Mouse (Mus musculus) ES-Bruce4 (cell line): ENCODE results near the gene Rxfp4. TPM values are rescaled to one million over a fixed set of nuclear protein-coding genes. Genes with fewer than 3 reads are reported as not detected.

Experiments used
- H3K27ac ChIP-seq: 2 replicates; pipeline ENCODE4 v1.5.1; 2012; ENCODE audit warnings: low read length, inconsistent platforms; ENCODE audit not compliant: insufficient read depth
- H3K27me3 ChIP-seq: 2 replicates; pipeline ENCODE4 v1.6.1; 2012; ENCODE audit warnings: mild to moderate bottlenecking, low read length, inconsistent platforms; ENCODE audit not compliant: control insufficient read depth, poor library complexity, insufficient read depth, severe bottlenecking
- H3K36me3 ChIP-seq: 2 replicates; pipeline ENCODE4 v1.6.1; 2012; ENCODE audit warnings: inconsistent platforms, mild to moderate bottlenecking, low read length, moderate library complexity; ENCODE audit not compliant: control insufficient read depth, poor library complexity, insufficient read depth, severe bottlenecking
- H3K4me1 ChIP-seq: one replicate; pipeline ENCODE4 v1.8.1; 2011; ENCODE audit warnings: low read length; ENCODE audit not compliant: control insufficient read depth, insufficient read depth
- H3K4me3 ChIP-seq: 2 replicates; pipeline ENCODE4 v1.5.1; 2011; ENCODE audit warnings: low read depth, mild to moderate bottlenecking, low read length
- H3K9ac ChIP-seq: 2 replicates; pipeline ENCODE4 v1.6.1; 2012; ENCODE audit warnings: low read depth, mild to moderate bottlenecking, inconsistent platforms; ENCODE audit not compliant: poor library complexity, severe bottlenecking
- H3K9me3 ChIP-seq: replicated peaks from 2 replicates; pipeline ENCODE4 v1.6.1; 2012; ENCODE audit warnings: mild to moderate bottlenecking, low read length, inconsistent platforms; ENCODE audit not compliant: control insufficient read depth, poor library complexity, insufficient read depth, severe bottlenecking
- CTCF ChIP-seq: IDR thresholded peaks from one replicate; pipeline ENCODE4 v1.8.1; 2011; ENCODE audit warnings: low read depth, low read length
- EP300 ChIP-seq: IDR thresholded peaks from 2 replicates; pipeline ENCODE4 v1.6.1; 2011; ENCODE audit warnings: low read depth, low read length; ENCODE audit not compliant: insufficient read depth
- POLR2A ChIP-seq: IDR thresholded peaks from one replicate; pipeline ENCODE4 v1.8.1; 2011; ENCODE audit warnings: low read length; ENCODE audit not compliant: insufficient read depth
- polyA plus RNA-seq: library from polyadenylated mRNA; stranded (reverse); fragments of >200 nt; gene quantifications from 2 replicates; pipeline ENCODE4 v1.2.4, GENCODE M21; 2011; ENCODE audit warnings: low read depth; ENCODE audit not compliant: missing spikeins, insufficient read depth, insufficient read length

Gene Rxfp4
- polyA plus RNA-seq, 1 experiment, result not detected

GRCm38 (mm10) chr3:88689079-88689478 lies 36.1 kb upstream of the Rxfp4 start:
- no peaks in the 10 kb centered on the region for H3K4me1 ChIP-seq
- H3K36me3 ChIP-seq, result peaks cover 65% of the 10 kb centered on the region
- H3K27me3 ChIP-seq, result no peaks in the 10 kb centered on the region
- no peak overlapping the region for H3K27ac ChIP-seq
- no peak overlapping the region for H3K4me3 ChIP-seq
- no peak overlapping the region for H3K9ac ChIP-seq
- H3K9me3 ChIP-seq, result no peaks in the 10 kb centered on the region
- TF ChIP-seq EP300 (no peak), CTCF (no peak), POLR2A (no peak)

- H3K4me1 ChIP-seq, result no peaks in the 10 kb centered on the region
- peaks cover 46% of the 10 kb centered on the region for H3K36me3 ChIP-seq
- TF ChIP-seq CTCF (no peak), EP300 (no peak), POLR2A (no peak)
- H3K9me3 ChIP-seq, result no peaks in the 10 kb centered on the region
- H3K27ac ChIP-seq, result no peak overlapping the region; the same call in 1 of the 2 replicates
- H3K27me3 ChIP-seq, result no peaks in the 10 kb centered on the region
- H3K4me3 ChIP-seq, result peak overlapping the region; percentile 98
- peak overlapping the region; percentile 94 for H3K9ac ChIP-seq
These were observed 34.0 kb upstream of the Rxfp4 start for GRCm38 (mm10) chr3:88686734-88687611.

- Histone ChIP-seq H3K4me1 (no peaks in the 10 kb centered on the region), H3K27ac (peak overlapping the region; percentile 68), H3K9ac (peak overlapping the region; percentile 94)
These were observed 33.1 kb upstream of the Rxfp4 start for GRCm38 (mm10) chr3:88685958-88686451.

GRCm38 (mm10) chr3:88684980-88685941 lies 32.3 kb upstream of the Rxfp4 start, which contains the start of gene Khdc4:
Gene Khdc4, plus strand, starts transcription at chr3:88685803.
- Histone ChIP-seq H3K27ac (peak within 1 kb of the TSS; percentile 68), H3K4me1 (no peaks in the 10 kb centered on the region)
- TF ChIP-seq POLR2A (peak; percentile 48), EP300 (no peak)

More at GRCm38 (mm10) chr3:88685958-88686451, 33.1 kb upstream of the Rxfp4 start:
- peaks cover 38% of the 10 kb centered on the region for H3K36me3 ChIP-seq
- TF ChIP-seq POLR2A (no peak), EP300 (no peak), CTCF (no peak)
- H3K4me3 ChIP-seq, result peak overlapping the region; percentile 98
- no peaks in the 10 kb centered on the region for H3K27me3 ChIP-seq
- H3K9me3 ChIP-seq, result no peaks in the 10 kb centered on the region

GRCm38 (mm10) chr3:88684236-88684979 lies 31.5 kb upstream of the Rxfp4 start:
- Histone ChIP-seq H3K36me3 (peaks cover 22% of the 10 kb centered on the region), H3K27ac (peak overlapping the region; percentile 68; the same call in 1 of the 2 replicates), H3K4me3 (no peak overlapping the region; the same call in 1 of the 2 replicates), H3K27me3 (no peaks in the 10 kb centered on the region), H3K4me1 (no peaks in the 10 kb centered on the region), H3K9ac (peak overlapping the region; percentile 94), H3K9me3 (no peaks in the 10 kb centered on the region)
- TF ChIP-seq CTCF (no peak), POLR2A (no peak), EP300 (no peak)

More at GRCm38 (mm10) chr3:88684980-88685941, 32.3 kb upstream of the Rxfp4 start, which contains the start of gene Khdc4:
- H3K36me3 ChIP-seq, result peaks cover 30% of the 10 kb centered on the region
- peak within 1 kb of the TSS; percentile 94 for H3K9ac ChIP-seq
- peak within 1 kb of the TSS; percentile 98 for H3K4me3 ChIP-seq
- H3K9me3 ChIP-seq, result no peaks in the 10 kb centered on the region
- H3K27me3 ChIP-seq, result no peaks in the 10 kb centered on the region
